Mouse (Mus musculus) hematopoietic stem cell, adult 5-6 weeks (primary cell): Measurements from ENCODE around the gene Evx1. TPM values are rescaled to one million over a fixed set of nuclear protein-coding genes. Genes with fewer than 3 reads are reported as not detected.
A peak's percentile ranks its signal among the peaks of the same experiment; 100 is the strongest.

Experiments used
- ATAC-seq, 2 experiments: fragments of 125-278 bp in 1 of 2; replicated peaks in 1 of 2; 2 replicates each; pipeline ENCODE4 v1.8.0; 2016 to 2017; ENCODE audit warnings: inconsistent platforms in 2 of 2, mild to moderate bottlenecking in 2 of 2, moderate number of reproducible peaks in 2 of 2, low read depth in 1 of 2, moderate TSS enrichment in 1 of 2; ENCODE audit not compliant: low FRiP score in 2 of 2, poor library complexity in 2 of 2, severe bottlenecking in 2 of 2, insufficient read depth in 1 of 2, low TSS enrichment in 1 of 2
- total RNA-seq: library from RNA; stranded (forward); fragments of 172-1452, 232-1000 nt; gene quantifications from 2 replicates; pipeline ENCODE4 v1.2.3, GENCODE M21; 2017

Gene Evx1
- total RNA-seq, 1 experiment from 2014 or later, result not detected

DNA sequence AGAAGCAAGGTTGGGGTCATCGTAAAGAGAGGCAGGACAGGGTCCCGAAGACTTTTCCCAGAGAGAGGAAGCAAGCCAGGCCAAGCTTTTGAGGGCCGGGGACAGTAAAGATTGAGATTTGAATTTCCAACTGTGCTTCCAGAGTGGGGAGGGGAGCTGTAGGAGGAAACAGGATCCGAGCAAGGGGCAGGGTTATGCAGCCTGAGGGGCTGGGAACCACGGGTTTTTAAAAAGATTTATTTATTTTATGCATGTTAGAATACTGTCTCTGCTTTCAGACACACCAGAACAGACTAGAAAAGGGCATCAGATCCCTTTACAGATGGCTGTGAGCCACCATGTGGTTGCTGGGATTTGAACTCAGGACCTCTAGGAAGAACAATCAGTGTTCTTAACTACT is 36.4 kb upstream of the Evx1 start:
- ATAC-seq, result no peak

DNA sequence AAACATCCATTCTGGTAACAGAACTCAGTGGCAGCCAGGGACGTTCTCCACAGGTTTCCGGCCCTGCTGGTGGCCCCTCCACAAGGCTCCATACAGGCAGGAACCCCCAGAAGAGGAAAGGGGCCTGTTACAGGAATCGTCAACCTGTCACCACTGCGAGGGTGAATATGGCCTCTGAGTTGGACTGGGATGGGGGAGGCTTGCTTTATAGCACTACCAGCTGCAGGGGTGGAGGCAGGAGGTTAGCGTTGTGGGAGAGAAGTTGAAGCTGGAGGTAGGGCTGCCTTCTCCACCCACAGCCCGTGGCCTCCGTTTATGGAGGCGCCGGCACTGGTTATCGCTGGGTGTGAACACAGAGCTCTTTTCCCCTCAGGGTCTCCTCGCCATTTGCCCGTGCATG is 32.2 kb upstream of the Evx1 start:
- peak; percentile 17 to 36; a peak in 3 of 4 replicates for ATAC-seq

DNA sequence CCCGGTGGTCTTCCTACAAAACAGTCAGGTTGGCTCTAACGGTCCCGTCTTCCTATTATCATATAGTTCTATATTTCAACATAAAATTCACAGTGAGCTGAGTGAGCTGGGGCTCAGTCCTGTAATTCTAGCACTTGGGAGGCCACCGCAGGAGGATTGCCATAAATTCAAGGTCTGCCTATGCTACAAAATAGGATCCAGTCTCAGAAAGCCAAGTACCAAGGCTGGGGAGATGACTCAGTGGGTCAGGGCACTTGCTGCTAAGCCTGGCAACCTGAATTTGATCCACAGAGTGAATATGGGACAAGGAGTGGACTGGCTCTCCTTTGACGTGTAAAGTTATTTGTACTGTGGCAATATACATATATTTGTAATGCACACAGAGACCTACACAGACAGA is 29.4 kb upstream of the Evx1 start:
- no peak for ATAC-seq

DNA sequence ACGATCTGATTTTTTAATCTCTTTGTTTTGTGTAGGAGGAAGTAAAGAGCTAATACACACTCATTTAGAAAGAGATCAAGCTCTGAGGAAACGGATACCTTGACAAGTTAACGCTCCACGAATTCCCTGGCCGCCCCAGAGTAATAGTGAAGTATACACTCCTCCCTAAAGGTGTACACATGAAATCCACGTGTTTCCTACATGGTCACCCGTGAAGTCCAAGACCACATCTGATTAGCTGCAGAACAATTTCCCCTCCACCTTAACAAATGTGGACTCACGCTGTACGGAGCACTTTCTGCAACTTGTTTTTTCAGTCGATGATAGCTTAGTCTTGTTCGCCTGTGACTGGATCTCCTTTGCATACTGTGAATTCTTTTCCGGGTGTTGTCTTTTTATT is 23.1 kb upstream of the Evx1 start:
- no peak for ATAC-seq

DNA sequence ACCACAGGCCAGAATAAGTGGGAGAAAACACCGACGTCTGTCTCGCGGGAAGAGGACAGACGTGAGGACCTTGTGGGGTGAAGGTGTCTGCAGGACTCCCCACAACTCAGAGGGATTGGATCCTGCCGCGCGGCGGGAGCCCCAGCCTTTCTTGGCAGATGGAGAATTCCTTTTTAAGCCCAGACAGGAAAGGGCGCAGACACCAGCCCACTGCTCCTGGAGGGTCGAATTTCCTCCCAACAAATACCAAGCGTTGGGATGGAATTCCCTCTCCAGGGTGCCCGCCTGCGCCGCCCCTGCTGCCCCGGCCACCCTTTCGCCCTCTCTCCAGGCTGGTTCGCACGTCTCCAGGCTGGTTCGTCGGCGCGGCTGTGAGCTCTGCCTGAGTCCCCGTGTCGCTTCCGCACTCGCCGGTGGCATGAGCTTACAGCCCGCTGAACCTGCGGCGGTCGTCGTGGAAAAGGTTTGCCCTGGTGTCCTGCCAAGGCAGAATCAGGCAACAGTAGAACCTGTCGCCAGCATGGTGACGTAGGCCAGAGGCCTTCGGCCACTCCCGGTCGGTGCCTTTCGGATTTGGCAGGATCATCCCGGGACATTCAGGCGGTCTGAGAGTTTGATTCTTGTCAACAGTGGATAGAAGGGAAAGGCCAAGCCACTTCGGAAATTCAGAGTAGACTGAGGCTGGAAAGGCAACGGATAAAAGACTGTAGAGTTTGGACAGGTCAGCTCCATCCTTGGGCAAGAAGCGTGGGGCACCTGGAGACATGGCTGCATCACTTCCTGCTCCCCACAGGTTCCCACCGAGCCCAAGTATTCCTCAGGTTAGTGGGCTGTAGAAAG is 22.1 kb upstream of the Evx1 start:
- peak in 1 of 2 experiments; percentile 69; a peak in 3 of 4 replicates for ATAC-seq

DNA sequence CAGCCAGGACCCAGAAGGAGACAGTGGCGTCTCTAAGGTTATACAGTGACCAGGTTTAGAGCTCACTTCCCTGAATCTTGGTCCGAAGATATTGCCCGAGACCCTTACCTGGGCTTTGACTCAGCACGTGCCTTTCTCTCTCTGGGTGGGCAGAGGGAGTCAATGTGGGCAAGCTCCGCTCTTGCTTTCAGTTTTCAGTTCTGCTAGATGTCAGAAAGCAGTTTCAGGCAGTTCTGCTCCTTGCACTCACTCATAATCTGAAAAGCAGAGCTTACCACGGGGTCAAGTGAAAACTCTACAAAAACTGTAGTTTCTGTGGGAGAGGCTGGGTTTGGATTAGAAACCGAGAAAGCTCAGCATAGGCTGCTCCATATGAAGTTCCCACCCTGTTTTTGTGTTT is 21.0 kb upstream of the Evx1 start:
- no peak for ATAC-seq

DNA sequence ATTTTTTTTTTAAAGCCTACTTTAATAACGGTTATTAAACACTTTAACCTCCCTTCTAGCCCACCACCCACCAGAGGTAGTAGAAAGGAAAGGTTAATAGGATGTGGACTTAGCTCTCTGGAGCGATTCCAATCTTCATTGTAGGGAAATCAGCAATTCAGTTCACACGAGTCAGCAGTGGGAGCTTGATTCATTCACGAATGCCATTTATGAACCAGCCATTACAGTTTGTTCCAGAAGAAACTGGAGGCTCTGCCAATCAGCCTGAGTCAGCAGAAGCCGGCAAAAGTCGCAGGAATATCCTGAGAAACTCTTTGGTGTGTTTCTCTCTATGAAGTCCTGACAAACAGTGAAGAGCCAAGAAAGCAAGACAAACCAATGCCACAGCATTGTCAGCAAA is 18.7 kb upstream of the Evx1 start:
- no peak for ATAC-seq

DNA sequence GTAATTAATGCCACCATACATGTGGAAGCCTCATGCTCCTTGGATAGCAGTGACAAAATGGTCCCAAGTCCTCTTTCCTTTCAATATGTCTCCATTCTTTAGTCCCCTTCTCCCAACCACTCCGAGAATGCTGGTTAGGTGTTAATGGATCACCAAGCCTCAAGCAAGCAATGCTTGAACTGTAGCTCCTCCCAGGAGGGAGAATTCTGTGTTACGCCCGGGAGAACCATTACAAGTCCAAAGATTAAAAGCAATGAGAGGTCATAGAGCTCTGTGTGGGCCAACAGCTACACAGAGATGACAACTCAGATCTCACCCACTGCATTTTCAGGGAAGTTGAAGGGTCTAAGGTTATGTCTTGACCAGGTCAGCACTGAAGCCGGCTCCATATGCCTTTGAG is 14.8 kb upstream of the Evx1 start:
- ATAC-seq, result no peak

DNA sequence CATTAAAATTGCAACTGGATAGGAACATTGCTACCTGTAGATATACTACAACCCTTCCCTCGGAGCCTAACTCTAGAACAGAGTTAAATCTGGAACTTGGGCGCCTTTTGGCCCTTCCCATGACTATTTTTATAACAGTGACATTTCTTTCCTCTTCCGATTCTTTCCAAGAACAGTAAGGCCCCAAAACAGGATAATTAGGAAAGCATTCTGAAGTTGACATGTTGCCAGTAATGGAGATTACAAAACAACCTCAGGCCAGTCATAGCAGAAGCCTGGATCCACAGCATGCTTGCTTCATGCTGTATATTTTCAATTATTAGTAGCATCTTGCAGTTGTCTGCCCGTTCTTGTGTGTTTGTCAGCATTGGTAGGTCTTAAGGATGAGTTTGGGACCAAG is 12.5 kb upstream of the Evx1 start:
- no peak for ATAC-seq

DNA sequence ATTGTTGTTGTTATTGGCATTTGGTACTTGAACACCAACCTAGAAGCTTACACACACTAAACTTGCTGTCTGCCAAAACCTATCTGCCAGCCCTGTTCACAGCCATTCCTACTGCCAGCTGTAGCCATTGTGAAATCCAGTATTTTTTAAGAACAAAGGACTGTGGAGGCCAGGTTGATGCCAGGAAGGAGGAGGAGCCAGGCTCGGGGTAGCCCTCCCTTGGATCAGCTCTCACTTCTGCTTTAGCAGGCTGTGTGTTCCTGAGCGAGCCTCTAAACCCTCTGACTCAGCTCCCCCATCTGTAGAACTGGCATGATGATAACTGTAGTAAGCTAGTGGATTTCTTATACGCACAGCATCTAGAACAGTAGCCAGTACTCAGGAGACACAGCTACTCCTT is 9.9 kb upstream of the Evx1 start:
- peak; percentile 61 to 83 for ATAC-seq

DNA sequence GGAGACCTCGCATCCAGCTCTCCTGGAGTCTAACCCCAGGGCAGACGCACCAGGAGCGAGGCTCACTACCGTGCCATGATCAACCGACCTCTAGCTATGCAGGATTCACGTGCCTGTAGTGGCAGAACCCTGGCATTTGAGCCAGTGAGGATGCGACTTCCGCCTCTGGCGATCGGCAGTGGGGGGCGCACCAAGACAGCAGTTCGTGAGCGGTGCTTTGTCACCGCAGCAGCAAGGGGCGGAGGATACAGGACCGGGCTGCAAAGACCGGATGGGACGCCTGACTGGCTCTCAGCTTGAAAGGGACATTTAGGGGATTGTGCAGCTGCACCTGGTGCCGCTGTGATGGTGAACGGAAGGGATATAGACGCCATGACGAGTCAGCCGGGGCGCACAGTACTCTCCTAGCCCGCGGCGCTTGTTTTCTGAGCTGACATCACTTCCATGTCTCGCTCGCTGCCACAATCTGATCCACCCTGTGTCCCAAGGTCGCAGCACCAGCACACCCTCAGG is 7.4 kb upstream of the Evx1 start:
- peak; percentile 69 to 73 for ATAC-seq

DNA sequence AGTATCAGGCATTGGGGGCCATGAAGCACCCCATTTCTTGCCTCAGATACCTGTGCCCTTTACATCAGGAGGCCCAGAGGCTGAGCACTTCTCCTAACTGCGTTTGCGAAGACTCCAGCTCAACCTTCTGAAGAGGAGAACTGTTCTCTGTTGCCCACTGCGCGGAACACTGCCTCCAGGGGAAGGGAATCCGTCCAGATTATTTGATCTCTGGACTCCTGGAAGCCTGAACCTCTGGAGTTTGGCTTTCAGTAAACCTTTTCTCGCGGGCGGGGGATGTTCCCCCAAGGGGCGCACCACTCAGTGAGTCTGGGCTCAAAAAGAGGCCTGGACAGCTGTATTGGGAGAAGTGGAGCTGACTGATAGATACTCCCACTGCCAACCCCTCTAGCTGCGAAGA is 3.5 kb upstream of the Evx1 start:
- no peak for ATAC-seq

DNA sequence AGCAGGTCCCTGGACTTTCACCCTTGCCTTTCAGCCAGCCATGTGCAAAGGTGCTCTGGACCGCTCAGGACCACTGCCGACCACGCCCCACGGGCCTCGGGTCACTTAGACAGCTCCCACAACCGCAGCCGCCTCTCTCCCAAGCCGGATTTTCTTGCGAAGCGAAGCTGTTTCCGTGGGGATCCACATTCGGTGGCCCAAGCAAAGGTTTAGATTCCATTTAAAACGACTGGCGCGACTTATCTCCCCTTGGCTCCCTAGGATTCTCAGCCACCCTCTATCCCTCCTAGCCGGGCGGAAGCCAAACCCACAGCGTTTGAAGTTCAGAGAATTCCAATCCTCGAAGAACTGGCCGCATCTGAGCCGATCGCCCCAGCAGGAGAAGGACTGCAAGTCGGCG is 2.9 kb upstream of the Evx1 start:
- no peak for ATAC-seq

DNA sequence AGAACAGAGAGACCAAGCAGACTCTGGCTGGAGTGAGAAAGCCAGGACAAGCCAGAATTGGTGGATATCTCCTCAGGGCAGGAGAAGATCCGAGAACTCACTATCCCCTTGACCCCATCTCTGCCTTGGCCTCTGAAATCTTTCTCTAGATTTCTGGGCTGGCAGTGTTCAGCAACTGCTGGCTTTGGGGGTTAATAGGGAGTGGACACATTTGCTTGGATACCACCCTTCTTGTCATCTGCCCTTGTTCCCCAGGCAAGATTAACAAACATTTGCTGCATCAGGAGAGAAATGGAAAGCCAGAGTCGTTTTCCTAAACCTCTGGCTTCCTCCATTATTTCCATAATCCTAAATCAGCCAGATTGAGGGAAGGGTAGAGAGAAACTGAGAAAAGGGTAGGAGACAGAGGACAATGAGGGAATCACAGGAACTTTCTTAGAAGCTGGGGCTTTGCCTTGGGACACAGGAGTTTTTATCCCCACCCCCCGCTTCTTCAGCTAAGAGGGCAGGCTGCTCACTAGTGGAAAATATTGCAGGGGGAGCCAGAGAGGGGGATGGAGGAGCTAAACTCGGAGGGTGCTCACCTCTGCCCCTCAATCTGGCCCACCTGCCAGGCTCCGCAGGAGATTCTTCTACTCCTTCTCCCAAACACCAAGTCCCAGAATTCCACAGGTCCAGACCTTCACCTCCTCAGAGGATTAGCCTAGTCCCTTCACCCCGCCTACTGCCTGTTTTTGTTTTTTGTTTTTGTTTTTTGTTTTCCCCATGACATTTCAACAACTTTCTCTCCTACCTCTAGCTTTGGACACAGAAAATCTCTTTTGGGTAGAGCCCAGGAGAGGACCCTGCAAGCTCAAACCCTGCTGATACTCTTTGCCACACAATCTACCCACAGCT is 1.4 kb upstream of the Evx1 start:
- no peak for ATAC-seq

DNA sequence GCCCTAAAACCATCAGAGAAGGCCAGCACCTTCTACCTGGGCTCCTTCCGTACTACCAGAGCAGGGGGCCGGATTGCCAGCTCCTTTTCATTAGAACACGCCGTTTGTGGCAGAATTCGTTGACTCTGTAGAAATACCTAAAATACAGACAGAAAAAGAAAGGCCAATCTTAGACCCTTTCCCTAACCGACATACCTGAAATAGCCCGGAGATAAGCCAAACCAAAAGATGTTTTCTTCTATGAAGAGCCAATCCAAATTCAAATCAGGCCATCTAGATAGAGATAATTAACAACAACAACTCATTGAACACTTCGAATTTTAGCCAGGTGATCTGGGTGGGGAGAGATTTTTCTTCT is 761 bp upstream of the Evx1 start:
- ATAC-seq, result no peak

DNA sequence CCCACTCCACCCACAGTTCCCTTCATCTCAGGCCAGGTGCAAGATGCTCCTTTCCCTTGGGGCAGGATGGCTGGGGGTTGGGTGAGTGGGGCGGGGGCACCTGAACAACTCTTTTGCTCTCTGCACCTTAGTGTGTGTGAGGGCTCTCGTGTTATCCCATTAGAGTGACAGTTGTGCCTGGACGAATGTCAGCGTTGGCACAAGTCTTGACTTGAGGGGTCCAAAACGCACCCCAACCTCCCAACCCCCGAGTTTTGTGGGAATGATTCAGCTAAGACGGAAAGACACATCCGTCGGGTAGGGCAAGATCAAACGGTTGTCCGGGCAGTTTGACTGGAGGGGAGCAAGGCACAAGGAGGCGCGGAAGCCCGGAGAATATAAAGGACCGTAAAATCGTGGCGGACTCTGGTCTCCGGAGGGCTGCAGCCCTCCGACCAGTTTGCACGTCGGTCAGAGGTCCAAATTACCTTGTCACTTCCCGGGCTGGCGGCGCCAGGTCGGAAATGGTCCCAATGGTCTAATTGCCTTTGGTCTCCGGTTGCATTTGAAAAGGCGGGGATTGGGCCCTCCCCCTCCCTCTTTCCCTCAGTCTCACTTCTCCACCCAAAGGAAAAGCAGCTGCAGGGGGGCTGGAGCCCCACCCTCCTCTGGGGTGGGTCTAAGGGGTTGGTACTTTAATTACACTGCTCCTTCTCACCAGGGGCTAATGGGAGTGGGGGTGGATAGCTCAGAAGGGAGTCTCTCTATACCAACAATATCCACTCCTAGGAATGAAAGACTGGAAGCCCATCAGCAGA is 1.2 kb downstream of the Evx1 start:
- no peak for ATAC-seq

DNA sequence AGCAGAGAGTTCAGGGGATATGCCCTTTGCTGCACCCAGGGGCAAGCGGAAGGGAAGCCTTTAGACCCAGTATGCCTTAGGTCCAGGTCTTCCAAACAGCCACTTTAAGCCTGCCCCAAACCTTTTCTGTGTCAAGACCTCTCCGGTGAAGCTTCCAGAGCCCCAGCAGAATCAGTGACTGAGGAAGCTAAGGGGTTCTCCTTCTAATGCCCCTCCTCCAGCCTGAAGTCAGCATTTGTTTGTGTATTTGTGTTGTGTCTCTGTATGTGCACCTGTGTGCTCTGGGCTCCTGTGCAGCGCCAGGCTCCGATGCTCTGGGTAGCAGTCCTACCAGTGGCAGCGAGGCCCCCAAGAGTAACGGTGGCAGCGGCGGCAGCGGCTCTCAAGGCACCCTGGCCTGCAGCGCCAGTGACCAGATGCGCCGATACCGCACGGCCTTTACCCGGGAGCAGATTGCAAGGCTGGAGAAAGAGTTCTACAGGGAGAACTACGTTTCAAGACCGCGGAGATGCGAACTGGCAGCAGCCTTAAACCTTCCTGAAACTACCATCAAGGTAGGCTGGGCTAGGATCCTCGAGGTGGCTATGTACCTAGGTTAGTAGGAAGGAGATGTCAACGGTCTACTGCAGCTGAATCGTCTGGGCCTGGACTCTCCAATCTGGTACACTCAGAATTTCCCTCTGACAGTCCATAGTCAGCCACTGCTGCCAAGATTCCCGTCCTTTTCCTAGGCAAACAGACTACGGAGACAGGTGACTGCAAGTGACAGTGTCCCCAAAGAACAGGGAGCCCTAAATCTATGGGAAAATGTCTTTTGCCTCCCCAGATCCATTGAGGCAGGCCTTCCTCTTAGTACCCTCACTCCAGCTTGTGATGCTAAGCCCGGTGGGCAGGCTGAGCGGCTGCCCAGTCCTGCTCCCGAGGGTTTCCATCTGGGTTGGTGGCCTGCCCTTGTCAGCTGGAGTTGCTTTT is 2.4 kb downstream of the Evx1 start:
- no peak for ATAC-seq
